Mouse (Mus musculus): ENCODE data around the gene 4833427G06Rik.

4833427G06Rik gene

GRCm38 (mm10) chr9:51060601-51061000 lies 41.3 kb downstream of the 4833427G06Rik start, which contains the start of gene Btg4:
Btg4 (plus strand) TSS chr9:51060901.
- DNase-seq = no peak

GRCm38 (mm10) chr9:51058951-51059521 lies 42.8 kb downstream of the 4833427G06Rik start:
- DNase-seq = no peak

- no peak for DNase-seq
These were observed 45.2 kb downstream of the 4833427G06Rik start for GRCm38 (mm10) chr9:51056360-51057324.

- peak; percentile 35 for DNase-seq
These were observed 49.7 kb downstream of the 4833427G06Rik start for GRCm38 (mm10) chr9:51052180-51052579.

- no peak for DNase-seq
These were observed 59.7 kb downstream of the 4833427G06Rik start for GRCm38 (mm10) chr9:51042136-51042535.

- no peak for DNase-seq
These were observed 60.3 kb downstream of the 4833427G06Rik start for GRCm38 (mm10) chr9:51041491-51041980.

GRCm38 (mm10) chr9:51032785-51033529 lies 68.9 kb downstream of the 4833427G06Rik start:
- no peak for DNase-seq

- no peak for DNase-seq
These were observed 69.6 kb downstream of the 4833427G06Rik start for GRCm38 (mm10) chr9:51032291-51032690.

- DNase-seq = no peak
These were observed 70.3 kb downstream of the 4833427G06Rik start for GRCm38 (mm10) chr9:51031603-51032002.
